Mouse (Mus musculus) central nervous system, embryonic 14 days (tissue): Measurements from ENCODE around the gene Ptar1. TPM values are rescaled to one million over a fixed set of nuclear protein-coding genes. Genes with fewer than 3 reads are reported as not detected.

Experiments used
- polyA plus RNA-seq: library from polyadenylated mRNA; depleted of rRNA; stranded (reverse); fragments of >200 nt; gene quantifications from 2 replicates; pipeline ENCODE4 v1.2.3, GENCODE M21; 2012; rRNA removed

The Ptar1 gene
- 5.5 and 5.6 TPM in 2 replicates for polyA plus RNA-seq

DNA sequence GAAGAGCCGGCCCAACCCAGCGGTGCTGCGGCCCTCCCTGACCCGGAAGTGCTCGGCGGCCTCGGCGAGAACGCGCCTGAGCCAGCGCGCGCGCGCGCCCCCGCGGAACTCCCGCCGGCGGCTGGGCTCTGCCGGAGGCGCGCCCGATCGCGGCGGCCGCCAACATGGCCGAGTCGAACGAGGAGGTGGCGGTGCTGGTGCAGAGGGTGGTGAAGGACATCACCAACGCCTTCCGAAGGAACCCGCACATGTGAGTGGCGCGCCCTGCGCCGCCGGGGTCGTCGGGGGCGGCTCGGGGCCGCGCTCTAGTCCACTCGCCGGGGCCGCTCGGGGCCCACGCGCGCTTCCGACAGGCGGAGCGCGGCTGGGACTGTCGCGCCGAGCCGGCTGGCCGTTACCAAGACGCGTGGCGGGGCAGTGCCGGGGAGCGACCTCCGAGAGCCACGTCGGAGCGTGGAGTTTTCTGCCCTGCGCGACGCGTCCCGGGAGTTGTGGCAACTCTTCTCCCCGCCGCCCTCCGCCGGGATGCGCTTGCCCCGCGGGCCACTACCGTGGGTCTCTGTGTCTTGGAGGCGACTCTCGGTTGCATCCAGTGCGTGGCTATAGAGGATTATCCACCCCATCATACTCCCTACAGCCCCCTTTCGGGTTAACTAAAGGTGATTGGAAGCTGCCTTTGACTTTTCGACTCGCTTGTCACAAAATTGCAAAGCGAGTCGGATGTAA is at the start of gene Ptar1:
Ptar1 (plus strand) TSS at position 134 of the 726 bp plus-strand sequence.

DNA sequence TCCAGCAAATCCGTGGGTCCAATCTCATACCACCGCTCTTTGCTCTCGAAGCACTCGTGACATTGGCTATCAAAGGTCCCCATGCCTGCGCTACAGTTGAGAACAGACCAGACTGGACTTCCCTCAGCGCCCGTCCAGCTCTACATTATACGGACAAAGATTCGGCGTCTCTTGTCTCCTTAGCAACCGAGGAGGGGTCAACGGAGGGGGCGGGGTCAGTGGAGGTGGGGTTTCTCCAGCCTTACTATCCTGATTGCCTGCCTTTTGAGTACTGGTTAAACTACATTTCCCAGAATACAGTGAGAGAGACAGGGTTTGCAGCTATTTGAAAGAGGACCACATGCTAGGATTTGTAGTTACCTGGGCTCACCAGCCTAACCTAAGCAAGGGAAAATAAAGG is 34.6 kb upstream of the Ptar1 start, which contains the start of gene 1700028P14Rik:
1700028P14Rik (minus strand) TSS at position 169 of the 400 bp plus-strand sequence.

DNA sequence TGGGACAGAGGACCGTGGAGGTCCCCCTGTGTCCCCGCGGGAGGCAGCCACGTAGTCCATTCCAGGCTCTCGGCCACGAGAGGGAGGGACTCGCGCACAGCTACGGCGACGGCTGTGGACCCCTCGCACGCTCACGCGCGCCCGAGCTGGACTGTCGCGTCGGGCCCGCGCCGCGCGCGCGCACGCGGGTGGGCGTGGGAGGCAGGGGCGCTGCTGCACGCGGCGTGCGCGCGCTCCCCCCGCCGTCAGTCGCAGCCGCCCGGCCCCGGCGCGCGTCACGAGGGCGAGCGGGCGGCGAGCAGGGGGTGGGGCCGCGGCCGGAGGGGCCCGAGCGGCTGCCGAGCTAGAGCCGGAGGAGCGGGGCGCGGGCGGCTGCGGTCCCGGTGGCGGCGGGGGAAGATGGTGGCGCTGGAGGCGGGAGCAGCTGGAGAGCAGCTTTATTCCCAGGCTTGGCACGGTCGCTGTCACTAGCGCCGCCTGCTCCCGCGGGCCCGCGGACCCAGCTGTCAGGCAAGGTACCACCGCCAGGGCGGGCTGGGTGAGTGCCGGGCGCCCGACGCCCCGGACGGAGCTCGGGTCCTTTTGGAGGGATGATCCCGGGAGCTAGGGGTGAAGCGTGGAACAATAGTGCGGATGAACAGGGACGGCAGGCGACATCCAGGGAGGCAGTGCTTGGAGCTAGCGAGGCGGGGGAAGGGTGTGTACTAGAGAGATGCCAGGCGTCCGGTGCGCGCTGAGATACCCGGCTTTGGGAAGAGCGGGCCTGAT is 71.5 kb downstream of the Ptar1 start, which contains the start of gene Apba1:
Apba1 (plus strand) TSS at position 334 of the 768 bp plus-strand sequence.

Other genes with a start within 250 kb of the Ptar1 start
- gene Mamdc2, start 239.0 kb upstream of the Ptar1 start, polyA plus RNA-seq = 1.3 and 1.7 TPM in 2 replicates
- gene 1700028P14Rik, start 34.6 kb upstream of the Ptar1 start, polyA plus RNA-seq = 1.0 and 1.5 TPM in 2 replicates
- 25.5 and 32.0 TPM in 2 replicates for gene Apba1, start 71.5 kb downstream of the Ptar1 start, polyA plus RNA-seq